In the genomic region with DNA sequence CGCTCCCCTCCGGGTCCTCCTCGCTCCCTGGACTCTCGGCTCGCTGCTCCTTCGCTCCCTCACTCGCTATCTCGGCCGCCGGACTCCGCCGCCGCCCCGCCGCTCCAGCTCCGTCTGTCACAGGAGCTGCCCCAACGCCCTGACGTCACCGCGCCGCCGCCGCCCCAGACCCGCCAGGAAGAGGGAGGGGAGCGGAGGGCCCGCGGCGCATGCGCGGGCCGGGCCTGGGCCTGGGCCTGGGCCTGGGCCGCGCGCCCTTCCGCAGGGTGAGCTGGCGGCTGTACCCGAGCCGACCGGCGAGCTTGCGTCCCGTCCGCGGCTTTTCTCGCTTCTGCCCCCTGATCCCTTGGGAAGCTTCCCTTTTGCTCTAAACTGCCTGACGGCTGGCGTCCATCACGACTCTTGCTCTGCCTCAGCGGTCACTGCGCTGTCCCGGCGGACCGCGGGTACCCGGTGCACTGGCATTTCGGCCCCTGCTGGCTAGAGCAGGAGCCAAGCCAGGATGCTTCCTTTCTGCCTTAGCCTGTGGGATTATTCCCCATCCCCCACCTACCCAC, we compare ENCODE assay signal across 8 mouse cellular contexts. TPM values are rescaled to one million over a fixed set of nuclear protein-coding genes. Genes with fewer than 3 reads are reported as not detected.
DNase-seq lines count a peak whose midpoint lies in the region; ATAC-seq and TF ChIP-seq lines count a peak whose summit lies in the region.

A gene (minus strand): TSS at position 436 of the 557 bp plus-strand sequence.

- DNase-seq in MEL (ENCODE audit: low read depth, low spot score) = peak; percentile 96
- DNase-seq in cerebellum, adult 2 months = peak; percentile 97 to 98
- DNase-seq in forelimb bud, embryonic 11.5 days (ENCODE audit: low read depth, low spot score) = peak; percentile 86
- DNase-seq in layer of hippocampus, adult 9-10 months (ENCODE audit: low spot score) = peak; percentile 71
- peak; percentile 89 for DNase-seq in ovary, postnatal 10 days (ENCODE audit: low spot score)
- DNase-seq in thymus, postnatal 10 days (ENCODE audit: low spot score in 2 of 2) = peak; percentile 96 to 97

- peak within 1 kb of the TSS; percentile 83 for H3K4me2 ChIP-seq in lung, embryonic 16.5 days (ENCODE audit: low read depth, low read length)

- H3K9ac ChIP-seq in MEL (ENCODE audit: control insufficient read depth, low read depth, low read length, poor library complexity, severe bottlenecking) = peak within 1 kb of the TSS; percentile 92
- H3K9ac ChIP-seq in lung, embryonic 16.5 days (ENCODE audit: low read length) = peak within 1 kb of the TSS; percentile 98

- peak; percentile 70 to 75 for ATAC-seq in hematopoietic stem cell, adult 5-6 weeks (replicated peaks in 1 of 2; ENCODE audit: insufficient read depth in 1 of 2, low FRiP score in 2 of 2, low TSS enrichment in 1 of 2, low read depth in 1 of 2, poor library complexity in 2 of 2, severe bottlenecking in 2 of 2)
- peak; percentile 99 for ATAC-seq in lung, embryonic 16.5 days (ENCODE audit: low read depth)

- TF ChIP-seq RAD21 in MEL (IDR thresholded peaks at IDR 0.05; ENCODE audit: low read depth, low read length) = no peak

- H3K36me3 ChIP-seq in MEL (ENCODE audit: control insufficient read depth in 1 of 2, insufficient read depth in 2 of 2, low read length in 2 of 2) = peaks cover 0 to 30% of the 10 kb centered on the region in 2 experiments; a peak in 3 of 4 replicates
- no peaks in the 10 kb centered on the region for H3K36me3 ChIP-seq in lung, embryonic 16.5 days (ENCODE audit: control insufficient read depth, insufficient read depth, low read length)

- no peak for TF ChIP-seq EP300 in MEL (IDR thresholded peaks at IDR 0.05; ENCODE audit: low read depth in 1 of 2, low read length in 2 of 2)

- TF ChIP-seq CTCF in MEL (IDR thresholded peaks at IDR 0.05 in 2 of 3, conservative IDR thresholded peaks at IDR 0.05 in 1 of 3; ENCODE audit: control insufficient read depth in 1 of 3, insufficient read depth in 1 of 3, low read depth in 2 of 3, low read length in 3 of 3, poor library complexity in 1 of 3, severe bottlenecking in 1 of 3) = 0 out of 6 replicates have a peak, but pooled peaks of 1 of the 3 experiments have one; percentile 5
- no peak; the same call in 1 of the 2 replicates for TF ChIP-seq CTCF in cerebellum, adult 2 months (IDR thresholded peaks at IDR 0.05; ENCODE audit: borderline replicate concordance, insufficient read depth, low read depth, low read length)

- H3K4me1 ChIP-seq in MEL (ENCODE audit: control insufficient read depth in 1 of 2, insufficient read depth in 2 of 2, low read length in 2 of 2) = peaks cover 12 to 19% of the 10 kb centered on the region in 2 experiments
- peaks cover 1% of the 10 kb centered on the region for H3K4me1 ChIP-seq in cerebellum, adult 2 months (ENCODE audit: control insufficient read depth, insufficient read depth, low read length)
- H3K4me1 ChIP-seq in lung, embryonic 16.5 days (replicated peaks; ENCODE audit: control insufficient read depth, insufficient read depth, low read length) = peaks cover 11% of the 10 kb centered on the region

- TF ChIP-seq POLR2A in MEL (IDR thresholded peaks at IDR 0.05; ENCODE audit: control insufficient read depth in 1 of 2, insufficient read depth in 1 of 2, low read depth in 1 of 2, low read length in 2 of 2, poor library complexity in 1 of 2) = peak; percentile 93 to 100
- TF ChIP-seq POLR2A in cerebellum, adult 2 months (IDR thresholded peaks at IDR 0.05; ENCODE audit: borderline replicate concordance, insufficient read depth, low read length) = peak; percentile 97

- H3K27me3 ChIP-seq in MEL (ENCODE audit: control insufficient read depth in 1 of 2, insufficient read depth in 2 of 2, low read length in 2 of 2) = no peaks in the 10 kb centered on the region
- H3K27me3 ChIP-seq in cerebellum, adult 2 months (ENCODE audit: control insufficient read depth, insufficient read depth, low read length) = no peaks in the 10 kb centered on the region
- H3K27me3 ChIP-seq in lung, embryonic 16.5 days (ENCODE audit: control insufficient read depth, insufficient read depth, low read depth, low read length) = no peaks in the 10 kb centered on the region

- peak within 1 kb of the TSS; percentile 79 to 99 for H3K4me3 ChIP-seq in MEL (ENCODE audit: control insufficient read depth in 1 of 2, insufficient read depth in 1 of 2, low read depth in 2 of 2, low read length in 2 of 2)
- H3K4me3 ChIP-seq in cerebellum, adult 2 months (replicated peaks; ENCODE audit: insufficient read depth, low read depth, low read length) = peak within 1 kb of the TSS; percentile 95
- H3K4me3 ChIP-seq in lung, embryonic 16.5 days (ENCODE audit: low read length) = peak within 1 kb of the TSS; percentile 98

- under 1% methylated on average over 43 of the region's 56 CpGs for WGBS in cerebellum, adult 2 months
- WGBS in lung, embryonic 16.5 days = under 1% methylated on average over 39 of the region's 56 CpGs

- no peaks in the 10 kb centered on the region for H3K9me3 ChIP-seq in MEL (replicated peaks; ENCODE audit: insufficient read depth, low read length)
- no peaks in the 10 kb centered on the region for H3K9me3 ChIP-seq in lung, embryonic 16.5 days (ENCODE audit: control insufficient read depth, low read length)

- peaks cover 43% of the 10 kb centered on the region for H3K79me2 ChIP-seq in MEL (ENCODE audit: control insufficient read depth, insufficient read depth, low read length, poor library complexity)

- H3K27ac ChIP-seq in MEL (ENCODE audit: control insufficient read depth, low read depth, low read length) = peak within 1 kb of the TSS; percentile 91
- H3K27ac ChIP-seq in cerebellum, adult 2 months (ENCODE audit: insufficient read depth, low read length) = peak within 1 kb of the TSS; percentile 97
- H3K27ac ChIP-seq in lung, embryonic 16.5 days (ENCODE audit: low read length) = peak within 1 kb of the TSS; percentile 99

TF ChIP-seq in MEL, 35 proteins besides CTCF, POLR2A, EP300 and RAD21 (continues in another document):
- TF ChIP-seq POLR2AphosphoS2 (IDR thresholded peaks at IDR 0.05; ENCODE audit: low read length) (peak; percentile 84; the same call in 1 of the 2 replicates), TAL1 (IDR thresholded peaks at IDR 0.05; ENCODE audit: low read length) (no peak), ZNF384 (IDR thresholded peaks at IDR 0.05; ENCODE audit: low read depth, low read length) (0 out of 2 replicates have a peak, but pooled peaks have one; percentile 8), BHLHE40 (IDR thresholded peaks at IDR 0.05; ENCODE audit: borderline replicate concordance, low read depth, low read length) (no peak), KAT2A (conservative IDR thresholded peaks at IDR 0.05; ENCODE audit: low read depth, low read length) (no peak; the same call in 1 of the 2 replicates), E2F4 (IDR thresholded peaks at IDR 0.05; ENCODE audit: borderline replicate concordance, low read depth, low read length) (peak; percentile 31; the same call in 1 of the 2 replicates), GATA1 (IDR thresholded peaks at IDR 0.05; ENCODE audit: low read depth, low read length) (no peak), MXI1 (IDR thresholded peaks at IDR 0.05; ENCODE audit: low read depth, low read length) (no peak; the same call in 1 of the 2 replicates), MEF2A (IDR thresholded peaks at IDR 0.05; ENCODE audit: extremely low read depth, insufficient replicate concordance, low read depth, low read length, poor library complexity, severe bottlenecking) (no peak), MAX (IDR thresholded peaks at IDR 0.05; ENCODE audit: low read length) (peak; percentile 50; the same call in 1 of the 2 replicates), MAFK (IDR thresholded peaks at IDR 0.05; ENCODE audit: borderline replicate concordance, low read depth, low read length) (no peak), TCF12 (IDR thresholded peaks at IDR 0.05; ENCODE audit: low read depth, low read length) (peak; percentile 55), SIN3A (IDR thresholded peaks at IDR 0.05; ENCODE audit: low read length) (peak; percentile 68), JUND (IDR thresholded peaks at IDR 0.05; ENCODE audit: low read depth, low read length) (no peak), NRF1 (IDR thresholded peaks at IDR 0.05; ENCODE audit: insufficient read depth, low read depth, low read length, poor library complexity, severe bottlenecking) (peak; percentile 90), HCFC1 (IDR thresholded peaks at IDR 0.05; ENCODE audit: low read depth, low read length) (peak; percentile 81), SMC3 (IDR thresholded peaks at IDR 0.05; ENCODE audit: low read depth, low read length) (no peak), NELFE (IDR thresholded peaks at IDR 0.05; ENCODE audit: low read depth, low read length) (peak; percentile 99), TBP (IDR thresholded peaks at IDR 0.05; ENCODE audit: low read depth, low read length) (no peak; the same call in 1 of the 2 replicates), ELF1 (IDR thresholded peaks at IDR 0.05; ENCODE audit: low read depth, low read length) (peak; percentile 67; the same call in 1 of the 2 replicates), MYB (IDR thresholded peaks at IDR 0.05; ENCODE audit: low read depth, low read length) (peak; percentile 10; the same call in 1 of the 2 replicates), UBTF (IDR thresholded peaks at IDR 0.05; ENCODE audit: borderline replicate concordance, insufficient read depth, low read depth, low read length) (no peak), USF2 (IDR thresholded peaks at IDR 0.05; ENCODE audit: borderline replicate concordance in 1 of 2, insufficient read depth in 1 of 2, low read depth in 1 of 2, low read length in 2 of 2) (no peak), CHD1 (IDR thresholded peaks at IDR 0.05; ENCODE audit: low read depth, low read length) (no peak), ETS1 (IDR thresholded peaks at IDR 0.05; ENCODE audit: low read depth, low read length) (peak; percentile 55), GABPA (IDR thresholded peaks at IDR 0.05; ENCODE audit: low read depth, low read length) (no peak), CHD2 (IDR thresholded peaks at IDR 0.05; ENCODE audit: low read length) (no peak), RCOR1 (IDR thresholded peaks at IDR 0.05; ENCODE audit: low read depth, low read length) (0 out of 2 replicates have a peak, but pooled peaks have one; percentile 18), POLR2AphosphoS5 (IDR thresholded peaks at IDR 0.05; ENCODE audit: borderline replicate concordance, low read depth, low read length) (no peak), MAZ (IDR thresholded peaks at IDR 0.05; ENCODE audit: low read depth, low read length) (peak; percentile 27; the same call in 1 of the 2 replicates)

RNA-seq across cellular contexts. Expression of the gene that starts here (rescaled TPM):
- total RNA-seq in MEL (2012; rRNA removed) = 65.8 and 67.4 TPM in 2 replicates
- polyA plus RNA-seq in MEL (2012; ENCODE audit: insufficient read depth in 1 of 2, insufficient read length in 2 of 2, low read depth in 1 of 2, low replicate concordance in 2 of 2, missing spikeins in 1 of 2) = 10 to 100 TPM in 1 of 2 experiments, not detected in 1; 54.5 TPM
- polyA plus RNA-seq in cerebellum, adult 2 months (2012; rRNA removed) = 185 and 190 TPM in 2 replicates
- 89.2 and 102 TPM in 2 replicates for total RNA-seq in hematopoietic stem cell, adult 5-6 weeks (2017)
- 40.7 and 44.9 TPM in 2 replicates for polyA plus RNA-seq in lung, embryonic 16.5 days (2015; fragmentation: Nextera tagmentation; extraction: Ambion mirVana)

Comparison
In these comparisons a context has a peak if more than half of its experiments do, and no peak if none do; other contexts are left out.
1. Peak in every context shown above with its lines: DNase-seq, ATAC-seq, H3K4me3 ChIP-seq and H3K27ac ChIP-seq.